Mouse (Mus musculus): ENCODE data around the gene Ldb3. TPM values are rescaled to one million over a fixed set of nuclear protein-coding genes. Genes with fewer than 3 reads are reported as not detected.

The Ldb3 gene
- polyA plus RNA-seq, 1 experiment from 2014 or later: 0.22 TPM

GRCm38 (mm10) chr14:34548391-34549001 lies 40.0 kb downstream of the Ldb3 start:
- H3K27me3 ChIP-seq: peaks cover 12% of the 10 kb centered on the region
- peak overlapping the region; percentile 65 for H3K4me3 ChIP-seq
- peak overlapping the region; percentile 80 for H3K4me2 ChIP-seq (replicated peaks)
- peaks cover 5% of the 10 kb centered on the region for H3K4me1 ChIP-seq
- no peaks in the 10 kb centered on the region for H3K9me3 ChIP-seq (replicated peaks)
- peak overlapping the region; percentile 66 for H3K9ac ChIP-seq
- WGBS: under 1% methylated on average over 27 of the region's 27 CpGs
- H3K27ac ChIP-seq: peak overlapping the region; percentile 85
- peak; percentile 58 for ATAC-seq (ENCODE audit: low FRiP score)
- H3K36me3 ChIP-seq: no peaks in the 10 kb centered on the region

GRCm38 (mm10) chr14:34544545-34544944 lies 43.9 kb downstream of the Ldb3 start:
- no peak overlapping the region for H3K27ac ChIP-seq
- no peaks in the 10 kb centered on the region for H3K36me3 ChIP-seq
- 84% methylated on average over 2 of the region's 2 CpGs for WGBS
- peaks cover 5% of the 10 kb centered on the region for H3K4me1 ChIP-seq
- no peak overlapping the region for H3K4me2 ChIP-seq (replicated peaks)
- peaks cover 7% of the 10 kb centered on the region for H3K27me3 ChIP-seq
- H3K4me3 ChIP-seq: no peak overlapping the region
- no peaks in the 10 kb centered on the region for H3K9me3 ChIP-seq (replicated peaks)
- H3K9ac ChIP-seq: no peak overlapping the region
- ATAC-seq (ENCODE audit: low FRiP score): no peak

DNA sequence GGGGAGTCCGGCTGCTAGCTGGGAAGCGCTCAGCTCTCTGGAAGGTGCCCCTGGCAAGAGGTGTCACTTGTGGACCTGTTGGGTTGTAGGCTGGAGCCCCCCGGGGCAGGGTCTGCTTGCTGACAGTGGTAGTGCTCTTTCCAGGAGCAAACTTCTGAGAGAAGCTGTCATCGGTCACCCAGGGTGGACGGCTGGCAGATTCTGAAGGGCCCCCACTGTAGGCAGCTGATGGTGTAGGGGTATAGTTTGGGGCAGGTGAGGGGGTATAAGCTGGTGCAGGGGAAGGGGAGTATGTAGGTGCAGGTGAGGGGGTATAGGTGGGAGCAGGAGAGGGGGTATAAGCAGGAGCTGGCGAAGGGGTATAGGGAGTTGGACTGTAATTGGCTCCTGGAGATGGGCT lies 44.5 kb downstream of the Ldb3 start:
- 79% methylated on average over 6 of the region's 6 CpGs for WGBS
- Histone ChIP-seq H3K27ac (no peak overlapping the region), H3K4me1 (peaks cover 5% of the 10 kb centered on the region), H3K9ac (no peak overlapping the region), H3K4me2 (replicated peaks) (no peak overlapping the region), H3K36me3 (no peaks in the 10 kb centered on the region), H3K9me3 (replicated peaks) (no peaks in the 10 kb centered on the region), H3K4me3 (no peak overlapping the region), H3K27me3 (peaks cover 7% of the 10 kb centered on the region)
- ATAC-seq (ENCODE audit: low FRiP score): no peak

DNA sequence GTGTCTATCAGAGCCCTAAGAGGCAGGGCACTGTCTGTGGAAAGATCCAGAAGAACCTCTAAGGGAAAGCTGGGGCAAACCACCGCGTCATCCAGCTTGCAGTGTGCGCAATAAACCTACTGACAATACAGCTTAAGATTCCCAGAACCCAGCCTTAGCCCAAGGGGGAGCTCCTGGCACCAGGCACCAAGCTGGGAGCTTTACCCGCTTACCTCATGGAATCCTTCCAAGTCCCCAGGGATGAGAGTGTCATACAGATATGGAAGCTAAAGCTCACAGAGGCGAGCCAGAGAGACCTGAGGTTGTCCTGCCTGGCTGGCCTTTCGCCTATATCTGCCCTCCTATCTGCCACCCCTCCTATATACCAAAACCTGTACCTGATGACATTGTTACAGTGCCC lies 44.9 kb downstream of the Ldb3 start:
- H3K36me3 ChIP-seq: no peaks in the 10 kb centered on the region
- 76% methylated on average over 6 of the region's 6 CpGs for WGBS
- peaks cover 7% of the 10 kb centered on the region for H3K27me3 ChIP-seq
- no peak overlapping the region for H3K4me3 ChIP-seq
- peaks cover 5% of the 10 kb centered on the region for H3K4me1 ChIP-seq
- H3K27ac ChIP-seq: peak overlapping the region; percentile 48; the same call in 1 of the 2 replicates
- no peak for ATAC-seq (ENCODE audit: low FRiP score)
- no peak overlapping the region for H3K4me2 ChIP-seq (replicated peaks)
- no peak overlapping the region for H3K9ac ChIP-seq
- no peaks in the 10 kb centered on the region for H3K9me3 ChIP-seq (replicated peaks)

- Histone ChIP-seq H3K4me1 (no peaks in the 10 kb centered on the region), H3K4me2 (replicated peaks) (no peak overlapping the region), H3K36me3 (no peaks in the 10 kb centered on the region), H3K4me3 (no peak overlapping the region), H3K9ac (no peak overlapping the region), H3K27me3 (no peaks in the 10 kb centered on the region; the same call in 1 of the 2 replicates), H3K9me3 (replicated peaks) (no peaks in the 10 kb centered on the region), H3K27ac (no peak overlapping the region)
- ATAC-seq (ENCODE audit: low FRiP score): no peak
- WGBS: 87% methylated on average over 5 of the region's 5 CpGs
Measured at GRCm38 (mm10) chr14:34541896-34542295, 46.6 kb downstream of the Ldb3 start.

DNA sequence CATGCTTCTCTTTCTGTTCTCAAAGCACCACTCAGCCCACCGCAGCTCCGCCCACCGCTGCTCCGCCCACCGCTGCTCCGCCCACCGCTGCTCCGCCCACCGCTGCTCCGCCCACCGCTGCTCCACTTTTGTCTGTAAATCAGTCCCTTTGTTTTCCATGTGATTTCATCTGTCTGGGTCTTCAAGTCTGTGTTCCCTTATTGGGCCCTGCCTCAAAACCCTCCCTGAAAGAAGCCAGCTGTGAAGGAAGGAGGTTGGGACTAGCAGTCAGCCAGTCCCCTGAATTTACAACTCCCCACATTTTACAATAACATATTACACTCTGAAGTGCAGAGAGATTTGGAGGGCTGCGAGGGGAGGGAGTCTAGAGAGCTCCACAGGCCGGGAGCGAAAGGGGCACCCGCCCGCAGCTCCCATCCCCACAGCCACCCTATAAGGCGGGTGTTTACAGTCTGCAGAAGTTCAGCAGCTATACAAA lies 47.8 kb downstream of the Ldb3 start:
- no peaks in the 10 kb centered on the region for H3K9me3 ChIP-seq (replicated peaks)
- WGBS: 16% methylated on average over 17 of the region's 17 CpGs
- ATAC-seq (ENCODE audit: low FRiP score): 0 out of 2 replicates have a peak, but pooled peaks have one; percentile 46
- peak overlapping the region; percentile 13 for H3K4me2 ChIP-seq (replicated peaks)
- H3K4me3 ChIP-seq: no peak overlapping the region
- H3K36me3 ChIP-seq: no peaks in the 10 kb centered on the region
- no peak overlapping the region for H3K27ac ChIP-seq
- no peaks in the 10 kb centered on the region for H3K4me1 ChIP-seq
- H3K27me3 ChIP-seq: no peaks in the 10 kb centered on the region
- no peak overlapping the region for H3K9ac ChIP-seq

DNA sequence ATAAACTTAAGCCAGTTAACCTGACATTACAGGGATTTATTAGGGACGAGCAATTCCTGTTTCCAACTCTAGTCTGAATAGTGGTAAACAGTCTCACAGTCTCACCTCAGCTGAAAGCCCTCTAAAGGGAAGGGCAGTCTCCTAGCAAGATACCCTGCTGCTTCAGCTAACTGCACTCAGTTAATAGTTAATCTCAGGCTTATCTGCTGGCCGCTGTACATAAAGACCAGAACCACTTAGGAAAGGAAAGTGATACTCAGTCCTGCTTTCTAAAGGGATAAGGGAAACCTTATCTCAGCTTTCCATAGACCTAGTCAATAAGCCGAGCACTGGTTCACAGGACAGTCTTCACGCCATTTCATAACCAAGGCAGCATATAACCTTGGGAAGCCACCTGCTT lies 52.6 kb downstream of the Ldb3 start:
- Histone ChIP-seq H3K4me2 (replicated peaks) (no peak overlapping the region), H3K4me1 (no peaks in the 10 kb centered on the region), H3K4me3 (no peak overlapping the region), H3K9me3 (replicated peaks) (no peaks in the 10 kb centered on the region), H3K9ac (no peak overlapping the region), H3K27me3 (no peaks in the 10 kb centered on the region), H3K36me3 (no peaks in the 10 kb centered on the region), H3K27ac (no peak overlapping the region)
- no peak for ATAC-seq (ENCODE audit: low FRiP score)
- 68% methylated on average over 4 of the region's 4 CpGs for WGBS

DNA sequence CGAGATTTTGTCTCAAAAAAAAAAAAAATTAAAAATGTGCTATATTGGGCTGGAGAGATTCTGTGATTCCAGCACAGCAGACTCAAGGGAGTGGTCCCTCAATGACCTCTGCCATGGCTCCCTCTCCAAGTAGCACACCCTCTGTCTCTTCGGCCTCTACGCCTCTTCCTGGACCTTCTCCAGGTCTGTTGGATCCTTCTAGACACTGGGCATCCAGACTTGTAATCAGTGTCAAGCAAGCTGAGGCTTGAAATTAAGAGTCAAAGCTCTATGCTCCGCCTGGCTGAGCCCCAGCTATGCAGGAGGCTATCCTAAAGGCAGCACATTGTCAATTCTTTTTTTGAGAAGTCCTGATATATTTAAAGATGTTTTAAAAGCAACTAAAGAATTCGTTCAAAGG lies 54.9 kb downstream of the Ldb3 start:
- ATAC-seq (ENCODE audit: low FRiP score): no peak
- no peaks in the 10 kb centered on the region for H3K36me3 ChIP-seq
- H3K4me2 ChIP-seq (replicated peaks): no peak overlapping the region
- no peak overlapping the region for H3K4me3 ChIP-seq
- no peaks in the 10 kb centered on the region for H3K4me1 ChIP-seq
- H3K27me3 ChIP-seq: no peaks in the 10 kb centered on the region
- H3K9me3 ChIP-seq (replicated peaks): 0 out of 2 replicates have a peak, but pooled peaks cover 4% of the 10 kb centered on the region
- H3K9ac ChIP-seq: no peak overlapping the region
- 85% methylated on average over 5 of the region's 5 CpGs for WGBS
- no peak overlapping the region for H3K27ac ChIP-seq

DNA sequence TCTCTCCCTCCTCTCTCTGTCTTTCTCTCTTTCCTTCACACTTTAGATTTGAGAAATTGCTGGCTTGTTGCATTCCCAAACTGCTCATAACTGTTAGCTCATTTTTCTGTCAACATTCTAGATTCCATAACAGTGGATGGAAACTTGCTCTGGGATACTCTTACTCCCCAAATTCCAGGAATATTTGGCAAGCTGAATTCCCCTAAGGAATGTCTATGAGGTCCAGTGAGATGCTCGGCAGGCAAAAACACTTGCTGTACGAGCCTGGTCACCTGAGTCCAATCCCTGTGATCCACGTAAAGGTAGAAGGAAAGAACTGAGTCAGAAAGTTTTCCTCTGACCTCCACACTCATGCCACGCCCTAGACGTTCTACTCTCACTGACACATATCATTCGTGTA lies 55.9 kb downstream of the Ldb3 start:
- H3K4me2 ChIP-seq (replicated peaks): no peak overlapping the region
- WGBS: 84% methylated on average over 6 of the region's 6 CpGs
- H3K9ac ChIP-seq: no peak overlapping the region
- H3K36me3 ChIP-seq: no peaks in the 10 kb centered on the region
- 0 out of 2 replicates have a peak, but pooled peaks cover 4% of the 10 kb centered on the region for H3K9me3 ChIP-seq (replicated peaks)
- H3K4me3 ChIP-seq: no peak overlapping the region
- H3K4me1 ChIP-seq: no peaks in the 10 kb centered on the region
- no peak for ATAC-seq (ENCODE audit: low FRiP score)
- no peaks in the 10 kb centered on the region for H3K27me3 ChIP-seq
- no peak overlapping the region for H3K27ac ChIP-seq

- Histone ChIP-seq H3K4me3 (no peak overlapping the region), H3K4me1 (no peaks in the 10 kb centered on the region), H3K4me2 (replicated peaks) (no peak overlapping the region), H3K27ac (no peak overlapping the region), H3K9me3 (replicated peaks) (0 out of 2 replicates have a peak, but pooled peaks cover 4% of the 10 kb centered on the region), H3K27me3 (no peaks in the 10 kb centered on the region), H3K9ac (no peak overlapping the region), H3K36me3 (no peaks in the 10 kb centered on the region)
- ATAC-seq (ENCODE audit: low FRiP score): no peak
- WGBS: 69% methylated on average over 8 of the region's 8 CpGs
Measured at GRCm38 (mm10) chr14:34528804-34529203, 59.7 kb downstream of the Ldb3 start.

DNA sequence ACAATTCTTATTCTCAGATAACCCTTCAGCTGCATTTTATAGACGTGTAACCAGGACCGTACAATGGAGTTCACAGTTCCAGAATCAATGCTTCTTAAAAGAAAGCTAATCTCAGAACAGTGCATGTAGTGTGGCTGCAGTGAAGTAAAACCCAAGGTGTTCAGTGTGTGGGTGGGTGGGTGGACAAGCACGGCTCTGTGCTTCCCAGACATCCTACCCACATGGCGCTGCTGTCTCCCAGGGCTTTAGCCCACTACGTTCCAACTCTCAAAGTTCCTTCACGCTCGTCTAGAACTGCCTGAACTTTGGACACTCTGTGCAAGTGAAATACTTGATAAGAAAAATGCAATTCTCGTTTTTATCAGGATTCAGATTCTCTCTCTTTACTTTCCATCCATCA lies 65.8 kb downstream of the Ldb3 start, which contains the start of gene 9230112D13Rik:
Gene 9230112D13Rik, minus strand, starts transcription at position 101 of the 400 bp plus-strand sequence.
- Histone ChIP-seq H3K4me3 (no peak within 1 kb of the TSS), H3K9ac (no peak within 1 kb of the TSS), H3K4me1 (no peaks in the 10 kb centered on the region), H3K4me2 (replicated peaks) (no peak within 1 kb of the TSS), H3K27me3 (no peaks in the 10 kb centered on the region), H3K36me3 (no peaks in the 10 kb centered on the region), H3K9me3 (replicated peaks) (no peaks in the 10 kb centered on the region), H3K27ac (no peak within 1 kb of the TSS)
- whole genome bisulfite sequencing: 89% methylated on average over 8 of the region's 8 CpGs
- no peak for ATAC-seq (ENCODE audit: low FRiP score)

DNA sequence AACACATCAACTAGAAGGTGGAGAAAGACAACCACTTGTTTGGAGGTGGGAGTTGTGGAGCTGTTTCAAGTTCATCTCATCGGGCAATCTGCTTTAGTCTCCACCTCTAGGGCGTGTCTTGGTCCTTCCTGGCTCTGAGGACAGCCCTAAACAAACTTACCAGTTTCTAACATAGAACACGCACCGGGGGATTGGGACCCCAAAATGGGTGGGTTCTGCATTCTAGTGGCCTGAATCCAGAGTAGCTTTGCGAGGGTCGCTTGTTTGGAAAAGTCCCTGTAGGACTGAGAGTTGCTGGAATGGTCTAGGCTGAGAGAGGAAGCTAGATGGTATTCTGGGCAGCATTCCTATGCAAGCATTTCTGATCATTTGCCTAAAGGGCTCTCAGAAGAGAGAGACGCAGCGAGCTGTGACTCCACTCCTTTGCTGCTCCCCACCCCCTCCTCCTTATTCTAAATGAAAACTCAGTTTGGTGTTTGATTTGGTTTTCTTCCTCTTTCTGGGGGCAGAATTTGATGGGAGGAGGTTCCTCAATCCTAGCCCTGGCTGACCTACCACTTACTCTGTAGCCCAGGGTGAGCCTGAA lies 70.4 kb downstream of the Ldb3 start:
- H3K4me3 ChIP-seq: no peak overlapping the region
- no peaks in the 10 kb centered on the region for H3K36me3 ChIP-seq
- H3K9me3 ChIP-seq (replicated peaks): no peaks in the 10 kb centered on the region
- no peak overlapping the region for H3K4me2 ChIP-seq (replicated peaks)
- ATAC-seq (ENCODE audit: low FRiP score): no peak
- 89% methylated on average over 8 of the region's 8 CpGs for WGBS
- no peaks in the 10 kb centered on the region for H3K27me3 ChIP-seq
- H3K4me1 ChIP-seq: no peaks in the 10 kb centered on the region
- H3K9ac ChIP-seq: no peak overlapping the region
- no peak overlapping the region for H3K27ac ChIP-seq
